Mouse (Mus musculus) kidney, adult 11 months (tissue): Measurements from ENCODE around the gene Rxrb.

Source experiments
- DNase-seq: peaks from one replicate; pipeline ENCODE4 v3.0.0; 2022

Rxrb gene

GRCm38 (mm10) chr17:34068864-34069263, 37.3 kb downstream of the Rxrb start:
- DNase-seq = no peak

GRCm38 (mm10) chr17:34072091-34072490, 40.5 kb downstream of the Rxrb start:
- DNase-seq = no peak

GRCm38 (mm10) chr17:34075271-34075670, 43.7 kb downstream of the Rxrb start:
- peak; percentile 47 for DNase-seq

GRCm38 (mm10) chr17:34077549-34077948, 45.9 kb downstream of the Rxrb start:
- DNase-seq = peak; percentile 38

GRCm38 (mm10) chr17:34078148-34078547, 46.5 kb downstream of the Rxrb start:
- no peak for DNase-seq

GRCm38 (mm10) chr17:34079002-34079401, 47.4 kb downstream of the Rxrb start:
- DNase-seq = no peak

- peak; percentile 41 for DNase-seq
Observed at GRCm38 (mm10) chr17:34079621-34080020, 48.0 kb downstream of the Rxrb start.

GRCm38 (mm10) chr17:34083104-34083503, 51.5 kb downstream of the Rxrb start:
- no peak for DNase-seq

GRCm38 (mm10) chr17:34087386-34087785, 55.8 kb downstream of the Rxrb start:
- DNase-seq = no peak
